Comparison of ENCODE assay signal across 25 mouse cellular contexts in the genomic region with DNA sequence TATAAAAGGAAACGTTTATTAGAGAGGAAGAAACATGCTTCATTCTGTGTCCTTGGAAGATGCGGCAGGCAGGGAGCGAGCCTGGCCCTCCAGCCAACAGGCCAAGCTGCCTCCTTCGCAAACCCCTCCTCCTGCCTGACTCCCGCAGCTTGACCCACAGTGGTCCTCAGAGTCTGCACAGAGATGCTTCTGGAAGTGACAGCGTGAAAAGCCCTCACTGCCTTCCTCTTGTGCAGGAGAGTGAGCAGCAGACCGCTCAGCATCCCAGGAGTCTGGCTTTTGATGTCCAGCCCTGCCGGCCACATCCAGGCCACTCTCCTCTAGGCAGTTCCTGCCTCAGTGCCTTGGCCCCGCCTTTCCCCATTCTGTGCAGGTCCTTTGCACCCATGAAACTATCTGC. TPM values are rescaled to one million over a fixed set of nuclear protein-coding genes. Genes with fewer than 3 reads are reported as not detected.
DNase-seq lines count a peak whose midpoint lies in the region; ATAC-seq lines count a peak whose summit lies in the region.
"Had no signal": no experiment of that assay in that cellular context is flagged by ENCODE, and none has a peak within 500 bp of the region (broad histone marks: within the 10 kb centered on the region; RNA-seq: fewer than 3 reads in every experiment).

No protein-coding gene starts in this region.

- H3K4me3 ChIP-seq in midbrain, embryonic 15.5 days, result no peak overlapping the region
- no peak overlapping the region for H3K4me3 ChIP-seq in midbrain, embryonic 11.5 days (ENCODE audit: low read depth, low read length)
- 0 out of 2 replicates have a peak overlapping the region, but pooled peaks have one; percentile 1 for H3K4me3 ChIP-seq in intestine, embryonic 15.5 days (replicated peaks)
- H3K4me3 ChIP-seq in kidney, embryonic 15.5 days (replicated peaks), result no peak overlapping the region
- H3K4me3 ChIP-seq: embryonic facial prominence, embryonic 10.5 days; forebrain, embryonic 15.5 days; heart, adult 2 months; heart, embryonic 13.5 days; hindbrain, embryonic 12.5 days; limb, embryonic 13.5 days; liver, embryonic 12.5 days had no signal

- H3K27me3 ChIP-seq in midbrain, embryonic 15.5 days (replicated peaks), result no peaks in the 10 kb centered on the region
- H3K27me3 ChIP-seq in midbrain, embryonic 11.5 days (ENCODE audit: control insufficient read depth, insufficient read depth, low read length), result no peaks in the 10 kb centered on the region
- H3K27me3 ChIP-seq in intestine, embryonic 15.5 days (replicated peaks), result no peaks in the 10 kb centered on the region
- H3K27me3 ChIP-seq in kidney, embryonic 15.5 days, result peaks cover 14% of the 10 kb centered on the region; the same call in 1 of the 2 replicates
- H3K27me3 ChIP-seq: forebrain, embryonic 15.5 days had no signal

- peaks cover 23% of the 10 kb centered on the region for H3K4me1 ChIP-seq in midbrain, embryonic 15.5 days
- H3K4me1 ChIP-seq in midbrain, embryonic 11.5 days (ENCODE audit: control insufficient read depth, insufficient read depth, low read length), result peaks cover 4% of the 10 kb centered on the region; the same call in 1 of the 2 replicates
- peaks cover 15% of the 10 kb centered on the region for H3K4me1 ChIP-seq in intestine, embryonic 15.5 days (replicated peaks)
- H3K4me1 ChIP-seq in kidney, embryonic 15.5 days, result peaks cover 34% of the 10 kb centered on the region
- H3K4me1 ChIP-seq: limb, embryonic 13.5 days; liver, embryonic 12.5 days had no signal

- ATAC-seq in cerebellum, adult (ENCODE audit: insufficient number of reproducible peaks, low FRiP score, low TSS enrichment), result peak; percentile 52; the same call in 1 of the 2 replicates
- 0 out of 2 replicates have a peak, but pooled peaks have one; percentile 24 for ATAC-seq in midbrain, embryonic 15.5 days (replicated peaks)
- ATAC-seq in midbrain, embryonic 11.5 days (ENCODE audit: low FRiP score), result no peak
- no peak for ATAC-seq in intestine, embryonic 15.5 days
- ATAC-seq in kidney, embryonic 15.5 days (replicated peaks; ENCODE audit: low FRiP score), result no peak
- ATAC-seq: forebrain, embryonic 15.5 days; liver, embryonic 12.5 days had no signal

- no peak overlapping the region for H3K4me2 ChIP-seq in midbrain, embryonic 15.5 days
- H3K4me2 ChIP-seq in midbrain, embryonic 11.5 days, result no peak overlapping the region
- H3K4me2 ChIP-seq in intestine, embryonic 15.5 days (replicated peaks), result peak overlapping the region; percentile 46
- no peak overlapping the region for H3K4me2 ChIP-seq in kidney, embryonic 15.5 days
- H3K4me2 ChIP-seq: forebrain, embryonic 15.5 days; heart, embryonic 13.5 days; hindbrain, embryonic 12.5 days; limb, embryonic 13.5 days; liver, embryonic 12.5 days had no signal

- no peak overlapping the region for H3K9ac ChIP-seq in midbrain, embryonic 15.5 days
- no peak overlapping the region for H3K9ac ChIP-seq in midbrain, embryonic 11.5 days (ENCODE audit: low read length)
- H3K9ac ChIP-seq in intestine, embryonic 15.5 days, result no peak overlapping the region
- no peak overlapping the region for H3K9ac ChIP-seq in kidney, embryonic 15.5 days
- H3K9ac ChIP-seq: forebrain, embryonic 15.5 days; heart, embryonic 13.5 days; hindbrain, embryonic 12.5 days; limb, embryonic 13.5 days; liver, embryonic 12.5 days had no signal

- DNase-seq in cerebellum, postnatal 4 days (ENCODE audit: low spot score in 2 of 2), result no peak
- DNase-seq in midbrain, embryonic 11.5 days (ENCODE audit: low spot score, missing footprints), result no peak
- DNase-seq in cerebellum, adult 9-11 months, result peak; percentile 70
- DNase-seq in lung, postnatal 10 days, result no peak
- DNase-seq: adrenal gland, postnatal 14 days; gastrocnemius, postnatal 14 days; heart, adult 2 months; heart, postnatal 14 days; kidney, adult 8-10 months; kidney, postnatal 36 days; layer of hippocampus, postnatal 36 days; lung, adult 18-20 months; lung, postnatal 14 days; midbrain, embryonic 14.5 days had no signal

- no peak overlapping the region for H3K27ac ChIP-seq in midbrain, embryonic 15.5 days
- H3K27ac ChIP-seq in midbrain, embryonic 11.5 days (ENCODE audit: low read depth, low read length), result no peak overlapping the region
- peak overlapping the region; percentile 72 for H3K27ac ChIP-seq in intestine, embryonic 15.5 days
- H3K27ac ChIP-seq in kidney, embryonic 15.5 days, result no peak overlapping the region
- H3K27ac ChIP-seq: embryonic facial prominence, embryonic 10.5 days; forebrain, embryonic 15.5 days; heart, adult 2 months; heart, embryonic 13.5 days; hindbrain, embryonic 12.5 days; limb, embryonic 13.5 days; liver, embryonic 12.5 days had no signal

- WGBS in midbrain, embryonic 15.5 days, result 40% methylated on average over 9 of the region's 9 CpGs
- WGBS in midbrain, embryonic 11.5 days, result 43% methylated on average over 9 of the region's 9 CpGs
- 34% methylated on average over 9 of the region's 9 CpGs for WGBS in intestine, embryonic 15.5 days
- WGBS in kidney, embryonic 15.5 days, result 45% methylated on average over 9 of the region's 9 CpGs

- H3K9me3 ChIP-seq in midbrain, embryonic 15.5 days, result no peaks in the 10 kb centered on the region
- H3K9me3 ChIP-seq in midbrain, embryonic 11.5 days (ENCODE audit: control insufficient read depth, low read length), result no peaks in the 10 kb centered on the region
- no peaks in the 10 kb centered on the region for H3K9me3 ChIP-seq in intestine, embryonic 15.5 days
- H3K9me3 ChIP-seq in kidney, embryonic 15.5 days (replicated peaks), result no peaks in the 10 kb centered on the region
- H3K9me3 ChIP-seq: embryonic facial prominence, embryonic 10.5 days; forebrain, embryonic 15.5 days; heart, embryonic 13.5 days; hindbrain, embryonic 12.5 days; limb, embryonic 13.5 days; liver, embryonic 12.5 days had no signal

- H3K36me3 ChIP-seq in midbrain, embryonic 15.5 days (replicated peaks), result no peaks in the 10 kb centered on the region
- H3K36me3 ChIP-seq in midbrain, embryonic 11.5 days (ENCODE audit: control insufficient read depth, insufficient read depth, low read length), result no peaks in the 10 kb centered on the region
- H3K36me3 ChIP-seq in intestine, embryonic 15.5 days, result no peaks in the 10 kb centered on the region
- no peaks in the 10 kb centered on the region for H3K36me3 ChIP-seq in kidney, embryonic 15.5 days
- H3K36me3 ChIP-seq: embryonic facial prominence, embryonic 10.5 days; heart, embryonic 13.5 days; hindbrain, embryonic 12.5 days; limb, embryonic 13.5 days; liver, embryonic 12.5 days had no signal

RNA-seq across cellular contexts. Expression of a gene that starts 11.2 kb away (rescaled TPM):
- 23.9 and 27.4 TPM in 2 replicates for polyA plus RNA-seq in midbrain, embryonic 15.5 days (2015; fragmentation: Nextera tagmentation; extraction: Ambion mirVana)
- 10.8 TPM in 2 replicates for polyA plus RNA-seq in midbrain, embryonic 11.5 days (2014; fragmentation: Nextera tagmentation; extraction: Ambion mirVana)
- 9.6 and 11.3 TPM in 2 replicates for polyA plus RNA-seq in intestine, embryonic 15.5 days (2015; fragmentation: Nextera tagmentation; extraction: Ambion mirVana)
- polyA plus RNA-seq in kidney, embryonic 15.5 days (2015; fragmentation: Nextera tagmentation; extraction: Ambion mirVana), result 6.3 and 6.4 TPM in 2 replicates

RNA-seq across cellular contexts. Expression of a gene that starts 57.7 kb away (rescaled TPM):
- not detected in 2 replicates for polyA plus RNA-seq in midbrain, embryonic 15.5 days (2015; fragmentation: Nextera tagmentation; extraction: Ambion mirVana)
- polyA plus RNA-seq in midbrain, embryonic 11.5 days (2014; fragmentation: Nextera tagmentation; extraction: Ambion mirVana), result not detected in 2 replicates
- not detected in 2 replicates for polyA plus RNA-seq in intestine, embryonic 15.5 days (2015; fragmentation: Nextera tagmentation; extraction: Ambion mirVana)
- polyA plus RNA-seq in kidney, embryonic 15.5 days (2015; fragmentation: Nextera tagmentation; extraction: Ambion mirVana), result not detected in 2 replicates
- polyA plus RNA-seq: brain, embryonic 14.5 days; embryonic facial prominence, embryonic 10.5 days; forebrain, embryonic 15.5 days; heart, adult 2 months; heart, embryonic 13.5 days; hindbrain, embryonic 12.5 days; limb, embryonic 13.5 days; liver, embryonic 12.5 days; midbrain, embryonic 14.5 days had no signal

Comparison
In these comparisons a context has a peak if more than half of its experiments do, and no peak if none do; other contexts are left out.
1. ATAC-seq: peak in cerebellum, adult (single experiment) and midbrain, embryonic 15.5 days (single experiment); none in midbrain, embryonic 11.5 days (single experiment), intestine, embryonic 15.5 days (single experiment) and kidney, embryonic 15.5 days (single experiment).